Mouse (Mus musculus) embryonic stem cell, embryonic (primary cell): ENCODE results near the gene Tet3.

Source experiments
- CTCF ChIA-PET, 4 experiments: fragments of 300-600 bp in 2 of 4; fragments of 350-600 bp in 2 of 4; sonication (Branson Sonifier 250); formaldehyde crosslinking; loops; one replicate each; lab custom pipeline; 2022; ENCODE audit warnings: inconsistent platforms in 2 of 4; lab: Charles Lee
- POLR2A ChIA-PET, 4 experiments: fragments of 300-600 bp in 2 of 4; fragments of 350-600 bp in 2 of 4; sonication (Branson Sonifier 250); formaldehyde crosslinking; loops; one replicate each; lab custom pipeline; 2022; ENCODE audit warnings: antibody characterized with exemption in 4 of 4, inconsistent platforms in 1 of 4; lab: Charles Lee

The Tet3 gene

DNA sequence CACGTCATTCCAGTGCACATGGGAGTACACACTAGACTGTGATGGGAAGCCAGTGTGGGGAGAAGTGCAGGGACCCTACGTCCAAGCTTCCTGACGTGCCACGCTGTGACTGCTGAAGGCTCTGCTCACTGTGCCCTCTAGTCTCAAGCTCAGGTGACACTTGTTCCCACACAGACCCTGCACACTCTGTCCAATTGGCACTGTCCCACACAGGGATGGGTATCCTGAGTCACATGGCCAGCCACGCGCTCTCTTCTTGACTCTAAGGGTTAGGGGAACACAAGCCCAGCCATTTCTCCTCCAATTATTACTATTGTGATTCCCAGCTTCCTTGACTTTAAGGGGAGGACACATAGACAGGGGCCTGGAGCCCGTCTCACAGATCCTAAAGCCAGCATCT is 24.9 kb upstream of the Tet3 start:
- ChIA-PET POLR2A (no interaction called here), CTCF (no interaction called here)

DNA sequence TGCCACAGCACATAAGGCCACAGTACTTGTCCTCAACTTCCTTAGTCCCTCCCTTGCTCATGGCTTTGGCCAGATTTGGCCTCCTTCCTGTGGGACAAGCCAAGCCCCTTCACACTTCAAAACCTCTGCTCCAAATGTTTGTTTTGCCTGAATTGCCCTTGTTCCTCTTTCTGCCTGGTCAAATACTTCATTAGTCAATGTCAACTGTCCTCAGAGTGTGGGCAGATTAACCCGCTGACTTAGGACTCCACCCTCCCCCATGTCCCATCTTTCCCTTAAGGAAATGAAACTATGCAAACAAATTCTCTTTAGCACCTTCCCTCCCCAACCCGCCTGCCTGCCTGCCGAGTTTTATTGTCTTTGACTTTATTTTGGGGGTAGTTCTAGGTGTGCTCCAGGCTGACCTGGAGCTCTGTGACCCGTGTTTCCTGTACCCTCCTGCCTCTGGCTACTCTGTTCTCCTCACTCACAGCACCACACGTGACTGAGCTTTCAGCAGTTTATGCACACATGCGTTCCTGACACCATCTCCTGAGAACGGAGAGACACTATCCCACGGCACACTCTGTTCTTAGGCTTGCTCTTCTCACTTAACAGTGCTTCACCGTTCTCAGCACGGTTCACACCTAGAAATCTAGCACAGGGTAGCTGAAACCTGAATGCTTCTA is 23.7 kb upstream of the Tet3 start:
- POLR2A ChIA-PET, result interaction anchor here in 1 of 4 experiments (0.5 kb wide), 1 partner anchor 340 kb away, joined by 4 read pairs; no protein-coding TSS in a partner anchor
- CTCF ChIA-PET, result no interaction called here

DNA sequence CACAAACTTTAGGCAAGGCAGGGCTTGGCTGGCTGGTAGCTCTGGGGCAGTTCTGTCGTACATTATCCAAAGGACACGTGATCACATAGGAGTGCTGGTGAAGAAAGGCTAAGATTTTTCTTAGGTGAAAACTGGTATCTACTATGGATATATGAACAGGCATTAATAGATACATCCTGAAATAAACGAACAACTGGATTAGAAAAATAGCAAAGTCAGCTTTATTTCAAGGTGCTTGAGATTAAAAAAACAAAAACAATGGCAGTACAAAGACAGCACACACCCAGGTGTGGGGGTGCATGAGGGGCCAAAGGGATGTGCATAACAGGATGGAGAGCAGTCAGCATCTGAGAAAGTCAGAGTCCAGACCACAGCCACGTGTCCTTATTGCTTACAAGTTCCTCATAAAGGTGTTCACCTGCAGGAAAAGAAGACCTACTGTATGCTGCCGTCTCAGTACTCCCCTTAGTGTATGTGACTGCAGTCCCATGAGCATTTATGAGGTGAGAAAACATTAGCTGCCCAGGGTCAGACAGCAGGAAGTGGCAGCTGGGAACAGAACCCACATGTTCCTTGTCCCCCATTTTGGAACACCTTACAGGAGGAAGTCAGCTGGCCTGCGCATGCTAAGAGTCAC is 21.3 kb upstream of the Tet3 start:
- ChIA-PET POLR2A (no interaction called here), CTCF (no interaction called here)

DNA sequence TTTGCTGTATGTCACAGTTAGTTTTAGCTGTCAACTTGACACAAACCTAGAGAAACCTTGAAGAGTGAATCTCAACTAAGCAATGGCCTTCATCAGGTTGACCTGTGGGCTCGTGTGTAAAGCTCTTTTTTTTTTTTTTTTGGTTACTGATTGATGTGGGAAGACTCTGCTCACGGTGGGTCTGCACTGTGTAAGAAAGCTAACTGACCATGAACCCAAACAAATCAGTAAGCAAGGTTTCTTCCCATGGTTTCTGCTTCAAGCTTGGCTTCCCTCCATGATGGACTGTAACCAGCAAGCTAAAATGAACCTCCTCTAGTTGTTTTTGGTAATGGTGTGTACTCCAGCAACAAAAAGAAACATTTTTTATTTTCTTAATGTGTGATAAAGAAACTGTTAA is 20.3 kb upstream of the Tet3 start:
- ChIA-PET POLR2A (no interaction called here), CTCF (interaction anchor here in 2 of 4 experiments (0.6 to 1.3 kb wide), 4 partner anchors 14 to 378 kb away, joined by 3 to 5 read pairs (median 4); partner anchors contain the start of genes Ccdc142 (in 1 of the 2) and Gm42688 (in 1 of the 2))

DNA sequence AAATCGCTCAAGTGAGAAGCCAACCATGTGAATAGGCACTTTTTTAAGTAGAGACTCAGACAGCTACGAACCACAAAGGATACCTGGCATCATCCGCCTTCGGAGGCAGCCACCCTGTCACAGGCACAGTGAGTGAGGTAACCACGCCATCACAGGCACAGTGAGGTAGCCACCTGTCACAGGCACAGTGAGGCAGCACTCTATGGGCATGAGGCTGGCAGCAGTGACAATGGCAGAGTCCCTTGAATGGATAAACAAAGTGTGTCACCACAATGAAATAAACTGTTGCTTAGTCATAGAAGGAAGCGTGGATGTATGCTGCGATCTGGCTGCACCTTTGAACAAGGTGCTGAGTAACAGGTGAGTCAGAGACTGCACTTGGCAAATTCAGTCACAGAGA is 19.7 kb upstream of the Tet3 start:
- CTCF ChIA-PET, result interaction anchor here in 3 of 4 experiments (0.6 to 1.5 kb wide), 5 partner anchors 15 to 377 kb away, joined by 3 to 5 read pairs (median 3); partner anchors contain the start of genes Ccdc142 (in 1 of the 3), Gm42688 (in 1 of the 3) and Tex261 (in 1 of the 3)
- POLR2A ChIA-PET, result interaction anchor here in 1 of 4 experiments (1.6 kb wide), 1 partner anchor 18 kb away, joined by 4 read pairs; no protein-coding TSS in a partner anchor

DNA sequence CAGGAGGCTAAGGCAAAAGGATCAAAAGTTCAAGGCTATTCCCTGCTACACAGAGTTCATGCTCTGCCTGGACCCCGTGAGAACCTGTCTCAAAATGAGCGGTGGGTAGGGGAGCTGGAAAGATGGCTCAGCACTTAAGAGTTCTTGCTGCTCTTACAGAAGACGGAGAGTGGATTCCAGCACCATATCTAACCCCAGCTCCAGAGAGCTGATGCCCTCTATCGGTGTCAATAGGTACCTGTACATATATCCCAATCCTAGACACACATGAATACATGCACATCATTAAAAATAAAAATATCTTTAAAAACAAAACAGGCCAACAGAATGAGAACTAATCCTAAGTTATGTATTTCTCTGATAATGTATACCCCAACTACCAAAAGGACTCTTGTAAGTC is 19.3 kb upstream of the Tet3 start:
- POLR2A ChIA-PET, result interaction anchor here in 2 of 4 experiments (0.6 to 1.6 kb wide), 2 partner anchors 19 to 126 kb away, joined by 3 to 4 read pairs; no protein-coding TSS in a partner anchor
- CTCF ChIA-PET, result interaction anchor here in 2 of 4 experiments (0.6 to 1.5 kb wide), 5 partner anchors 71 to 711 kb away, joined by 3 to 4 read pairs (median 3); partner anchors contain the start of gene Tex261 (in 1 of the 2)

DNA sequence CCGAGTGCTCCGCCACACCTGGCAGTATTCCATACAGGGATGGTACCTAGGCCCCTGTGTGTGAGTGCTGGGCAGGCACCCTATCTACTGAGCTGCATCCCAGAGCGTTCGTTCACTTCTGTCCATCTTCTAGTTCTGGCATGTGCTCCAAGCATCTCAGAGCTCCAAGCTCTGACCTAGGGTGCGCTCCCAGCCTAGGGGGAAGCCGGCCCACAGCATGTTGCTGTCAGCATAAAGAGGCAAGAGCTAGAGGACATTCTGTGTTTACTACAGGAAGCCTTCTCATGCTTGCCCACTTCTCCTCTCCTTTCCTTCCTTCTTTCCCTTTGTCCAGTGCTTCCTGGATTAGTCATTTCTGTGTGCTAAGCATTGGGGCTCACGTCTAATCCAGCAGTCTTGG is 16.5 kb upstream of the Tet3 start:
- POLR2A ChIA-PET, result no interaction called here
- CTCF ChIA-PET, result interaction anchor here in 1 of 4 experiments (1.6 kb wide), 1 partner anchor 198 kb away, joined by 3 read pairs; no protein-coding TSS in a partner anchor

DNA sequence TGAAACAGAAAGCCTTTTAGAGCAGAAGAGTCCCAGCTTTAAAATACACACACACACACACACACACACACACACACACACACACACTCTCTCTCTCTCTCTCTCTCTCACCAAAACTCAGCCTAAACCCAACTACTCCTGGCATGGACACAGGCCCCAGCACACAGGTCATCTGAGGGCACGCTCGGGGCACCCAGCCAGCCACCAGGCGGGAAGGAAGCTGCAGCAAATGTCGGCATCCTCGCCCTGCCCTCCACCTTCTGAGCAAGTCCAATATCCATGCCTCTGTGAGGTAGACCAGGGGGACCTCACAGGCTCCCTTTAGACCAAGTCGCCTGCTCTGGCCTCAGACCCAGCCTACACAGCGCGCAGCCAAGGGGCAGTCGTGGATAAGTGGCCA is 14.4 kb upstream of the Tet3 start:
- ChIA-PET CTCF (interaction anchor here in 1 of 4 experiments (0.6 kb wide), 1 partner anchor 110 kb away, joined by 3 read pairs; no protein-coding TSS in a partner anchor), POLR2A (interaction anchor here in 1 of 4 experiments (0.6 to 0.7 kb wide), 2 partner anchors 67 to 127 kb away, joined by 3 to 6 read pairs; no protein-coding TSS in a partner anchor)

DNA sequence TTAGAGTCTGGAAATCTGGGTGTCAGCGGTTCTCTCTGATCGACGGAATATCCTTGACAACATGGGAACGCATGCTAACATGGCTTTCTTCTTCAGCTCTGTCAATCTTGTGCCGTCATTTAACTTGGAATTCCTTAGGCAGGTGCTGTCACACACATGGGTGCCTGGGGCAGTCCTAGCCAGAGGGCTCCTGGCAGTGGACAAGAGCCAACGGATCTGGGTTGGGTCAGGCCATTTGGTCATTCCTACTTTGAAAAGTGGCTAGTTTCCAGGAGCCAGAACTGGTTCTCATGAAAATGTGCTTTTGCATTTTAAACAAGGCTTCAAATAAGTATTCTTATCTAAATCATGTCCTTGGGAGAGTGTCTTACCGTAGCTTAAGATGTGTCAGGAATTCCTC is 12.9 kb upstream of the Tet3 start:
- ChIA-PET POLR2A (interaction anchor here in 3 of 4 experiments (0.5 to 1.2 kb wide), 3 partner anchors 9 to 204 kb away, joined by 3 to 5 read pairs (median 3); no protein-coding TSS in a partner anchor), CTCF (interaction anchor here in 1 of 4 experiments (0.7 kb wide), 1 partner anchor 428 kb away, joined by 3 read pairs; no protein-coding TSS in a partner anchor)

DNA sequence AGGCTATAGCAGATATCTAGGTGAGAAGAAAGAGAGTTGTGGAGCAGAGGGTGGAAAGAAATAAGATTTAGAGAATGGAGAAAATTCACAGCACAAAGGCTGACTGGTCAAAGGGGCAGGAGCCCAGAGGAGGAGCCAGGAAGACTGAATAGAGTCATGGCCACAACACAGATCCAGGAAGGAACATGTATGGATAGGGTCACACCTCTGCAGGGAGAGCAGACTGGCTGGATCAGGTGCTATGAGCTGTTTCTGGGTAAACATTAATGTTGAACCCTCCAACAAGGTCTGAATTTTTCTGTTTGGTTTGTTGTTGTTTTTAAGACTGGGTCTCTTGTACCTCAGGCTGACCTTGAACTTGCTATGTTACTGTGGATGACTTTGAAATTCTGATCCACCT is 5.1 kb upstream of the Tet3 start:
- ChIA-PET POLR2A (no interaction called here), CTCF (no interaction called here)

DNA sequence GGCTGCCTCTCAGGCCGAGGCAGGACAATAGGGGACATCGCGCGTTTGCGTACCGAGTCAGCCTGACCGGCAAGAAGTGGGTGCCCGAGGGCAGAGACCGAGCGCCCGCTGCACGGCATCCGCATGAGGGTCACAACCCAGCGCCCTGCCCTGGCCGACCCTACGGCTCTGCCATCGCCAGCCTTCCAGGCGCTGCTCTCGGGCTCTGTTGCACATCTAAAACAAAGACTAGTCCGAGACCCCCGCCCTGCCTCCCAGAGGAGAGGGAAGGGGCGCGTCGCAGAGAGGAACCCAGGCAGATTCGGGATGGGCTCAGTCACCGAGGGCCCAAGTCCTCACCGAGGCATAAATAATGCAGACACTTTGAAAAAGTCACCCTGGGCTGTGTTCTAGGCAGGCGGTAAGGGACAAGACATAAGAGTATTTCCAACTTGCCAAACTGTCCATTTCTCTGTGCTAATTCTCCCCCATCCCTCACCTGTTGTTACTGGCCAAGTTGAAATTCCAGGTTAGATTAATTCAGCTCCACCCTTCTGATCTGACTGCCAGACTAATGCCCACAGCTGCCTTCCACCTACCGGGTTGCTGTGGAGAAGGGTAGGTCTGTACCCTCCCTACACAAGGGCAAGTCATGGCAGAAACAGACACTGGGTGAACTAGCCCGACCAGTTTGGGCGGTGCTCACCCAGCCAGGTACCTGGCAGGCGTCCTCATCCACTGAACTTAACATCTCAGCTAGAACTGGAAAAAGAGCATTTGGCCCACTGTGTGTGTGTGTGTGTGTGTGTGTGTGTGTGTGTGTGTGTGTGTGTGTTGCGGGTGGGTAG is 1.7 kb downstream of the Tet3 start:
- ChIA-PET CTCF (interaction anchor here in 2 of 4 experiments (0.5 to 0.6 kb wide), 3 partner anchors 10 to 655 kb away, joined by 3 read pairs; no protein-coding TSS in a partner anchor), POLR2A (interaction anchor here in 3 of 4 experiments (0.5 to 2.7 kb wide), 5 partner anchors 9 to 131 kb away, joined by 3 to 13 read pairs (median 4); partner anchors contain the start of genes Dguok (in 1 of the 3), Mob1a (in 1 of the 3) and Mthfd2 (in 1 of the 3))

DNA sequence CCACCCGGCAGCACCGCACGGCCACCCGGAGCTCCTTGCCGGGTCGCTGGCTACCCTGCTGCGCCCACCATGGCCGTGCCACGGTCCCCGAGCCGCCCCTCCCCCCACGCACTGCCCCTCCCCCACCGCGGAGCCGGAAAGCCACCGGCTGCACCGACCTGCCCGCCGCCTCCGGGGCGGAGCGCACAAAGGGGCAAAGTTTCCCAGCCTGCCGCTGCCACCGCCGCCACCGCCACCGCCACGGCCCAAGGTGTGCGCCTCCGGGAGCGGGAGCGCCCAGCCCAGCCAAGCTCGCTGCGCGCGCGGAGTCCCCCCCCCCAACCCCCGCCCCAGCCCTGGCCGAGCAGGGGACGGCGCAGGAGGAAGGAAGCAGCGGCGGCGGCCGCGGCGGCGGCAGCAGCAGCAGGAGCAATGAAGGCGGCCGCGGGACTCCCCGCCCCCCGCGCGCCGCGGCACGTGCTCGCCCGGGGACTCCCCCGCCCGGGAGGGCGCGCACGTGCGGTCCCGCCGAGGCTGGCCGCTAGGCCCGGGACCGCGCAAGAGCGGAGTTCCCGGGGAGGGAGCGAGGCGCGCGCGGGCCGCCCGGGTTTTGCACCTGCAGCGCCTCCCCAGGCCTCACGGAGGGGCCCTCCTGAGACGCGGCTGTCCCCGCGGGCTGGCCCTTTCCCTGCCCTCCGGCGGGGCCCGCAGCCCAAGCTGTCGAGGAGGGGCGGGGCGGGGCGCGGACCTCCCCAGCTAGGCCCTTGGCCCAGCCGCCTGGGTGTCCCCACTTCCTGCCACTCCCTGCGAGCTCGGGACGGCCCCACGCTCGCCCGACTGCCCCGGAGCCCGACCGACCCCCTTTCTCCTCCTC is 2.5 kb downstream of the Tet3 start:
- POLR2A ChIA-PET, result interaction anchor here in 2 of 4 experiments (1.2 to 2.7 kb wide), 6 partner anchors 10 to 139 kb away, joined by 3 to 13 read pairs (median 4); partner anchors contain the start of genes Dguok (in 1 of the 2), Mob1a (in 1 of the 2) and Mthfd2 (in 1 of the 2)
- CTCF ChIA-PET, result interaction anchor here in 1 of 4 experiments (0.7 to 0.8 kb wide), 2 partner anchors 241 to 635 kb away, joined by 3 to 9 read pairs; no protein-coding TSS in a partner anchor

DNA sequence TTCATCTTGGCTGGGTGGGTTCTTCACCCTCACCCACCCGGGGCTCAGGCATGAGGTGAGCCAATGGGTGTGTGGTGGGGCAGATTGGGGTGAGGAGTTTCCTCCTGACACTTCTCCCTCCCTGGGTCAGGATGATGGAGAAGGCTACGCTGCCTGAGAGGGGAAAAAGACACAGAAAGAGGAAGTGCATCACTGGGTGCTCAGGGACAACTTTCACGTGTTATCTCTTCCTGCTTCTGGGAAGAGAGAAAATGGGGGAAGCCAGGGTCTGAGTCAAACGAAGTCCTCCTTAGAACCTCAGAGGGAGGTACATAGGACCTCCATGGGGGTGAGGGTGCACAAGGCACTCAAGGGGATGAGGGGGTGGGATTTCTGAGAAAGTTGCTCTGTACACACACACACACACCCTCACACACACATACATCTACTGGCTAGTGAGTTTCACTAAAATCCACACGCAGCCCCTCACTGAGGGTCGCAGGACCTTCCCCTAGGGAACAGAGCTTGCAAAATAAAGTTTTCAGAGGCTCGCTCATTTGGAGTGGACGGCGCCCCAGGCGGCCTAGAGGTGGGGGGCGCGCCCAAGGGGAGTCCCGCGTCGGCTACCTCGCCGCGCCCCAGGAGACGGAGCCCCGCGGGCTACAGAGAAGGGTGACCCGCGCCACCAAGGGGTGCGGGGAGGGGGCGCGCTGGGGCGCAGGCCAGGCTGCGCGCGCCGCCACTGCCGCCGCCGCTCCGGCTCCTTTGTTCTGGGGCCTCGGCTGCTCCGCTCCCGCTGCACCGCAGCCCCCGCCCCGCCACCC is 3.4 kb downstream of the Tet3 start:
- ChIA-PET POLR2A (interaction anchor here in 2 of 4 experiments (1.2 to 2.7 kb wide), 5 partner anchors 11 to 138 kb away, joined by 3 to 13 read pairs (median 4); partner anchors contain the start of genes Mob1a (in 1 of the 2) and Mthfd2 (in 1 of the 2)), CTCF (interaction anchor here in 2 of 4 experiments (0.6 to 0.8 kb wide), 2 partner anchors 240 to 1889 kb away, joined by 3 read pairs; no protein-coding TSS in a partner anchor)

DNA sequence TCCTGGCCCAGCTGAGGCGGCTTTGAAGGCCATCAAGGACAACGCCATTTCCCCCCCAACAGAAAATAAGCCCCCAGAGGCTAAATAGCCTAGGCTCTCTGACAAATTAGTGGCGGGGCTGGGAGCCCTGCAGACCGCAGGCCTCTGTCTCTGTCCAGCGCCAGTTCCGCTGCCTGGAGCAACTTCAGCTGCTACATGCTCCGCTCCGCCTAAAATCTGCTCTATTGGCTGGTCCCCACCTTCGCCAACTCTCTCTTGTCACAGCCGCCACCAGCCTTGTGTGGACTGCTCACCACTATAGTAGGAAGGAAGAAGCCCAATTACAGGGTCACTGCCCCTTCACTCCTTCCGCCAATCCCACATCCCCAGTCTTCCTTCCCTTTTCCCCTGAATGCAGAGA is 5.2 kb downstream of the Tet3 start:
- ChIA-PET POLR2A (interaction anchor here in 1 of 4 experiments (1.9 kb wide), 1 partner anchor 13 kb away, joined by 5 read pairs; no protein-coding TSS in a partner anchor), CTCF (interaction anchor here in 1 of 4 experiments (1.1 kb wide), 1 partner anchor 275 kb away, joined by 3 read pairs; no protein-coding TSS in a partner anchor)

DNA sequence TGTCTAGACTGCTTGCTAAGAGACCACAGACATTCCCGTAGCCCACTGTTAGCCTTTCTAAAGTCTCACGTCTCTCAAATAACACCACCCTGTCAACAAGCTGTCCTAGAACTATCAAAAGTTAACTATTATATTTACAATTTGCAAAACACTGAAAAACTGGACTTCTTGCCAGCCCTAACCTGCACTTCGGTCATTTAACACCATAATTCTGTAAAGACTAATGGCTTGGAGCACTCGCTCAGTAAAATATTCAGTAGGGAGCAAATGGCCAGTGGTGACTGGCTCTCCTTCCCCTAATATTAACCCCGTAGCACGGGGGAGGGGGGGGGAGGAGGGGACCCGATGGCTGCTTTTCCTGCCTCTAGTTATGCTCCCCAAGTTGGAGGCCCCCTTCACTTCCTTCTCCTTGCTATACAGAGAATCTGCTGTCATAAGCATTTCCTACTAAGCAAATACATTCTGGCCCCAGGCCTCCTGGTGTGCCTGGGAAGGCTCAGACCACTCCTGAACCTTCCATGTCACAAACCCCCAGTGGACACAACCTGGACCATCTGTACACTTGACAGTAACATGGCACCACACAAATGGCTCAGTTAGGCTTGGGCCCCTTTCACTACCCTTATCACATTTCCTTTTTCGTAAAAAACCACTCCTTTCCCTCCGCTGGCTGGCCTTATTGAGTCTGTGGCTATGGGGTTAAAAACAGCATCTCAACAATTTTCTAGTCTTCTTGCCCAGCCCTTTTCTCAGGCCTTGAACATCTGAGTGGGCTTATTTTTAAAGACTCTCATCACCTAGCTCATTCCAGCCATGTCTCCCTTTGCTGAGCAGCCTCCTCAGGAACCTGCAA is 8.2 kb downstream of the Tet3 start:
- ChIA-PET CTCF (no interaction called here), POLR2A (no interaction called here)
